Mouse (Mus musculus) right cerebral cortex, postnatal 36 days (tissue): ENCODE measurements at regions not wholly inside any gene's neighbourhood (a gene's known extent, or its start where the extent isn't known, plus 50 kb on each side); places are given as distances from the start of the nearest gene placed in this dataset.

Experiments used
- DNase-seq, 2 experiments: peaks; one replicate each; pipeline ENCODE4 v3.0.0; 2022; ENCODE audit warnings: low spot score in 2 of 2, mixed read lengths in 1 of 2

GRCm38 (mm10) chr6:103312149-103312548 lies 198.2 kb upstream of the Chl1 start:
- no peak for DNase-seq

- DNase-seq, result no peak
These were observed 197.5 kb upstream of the Chl1 start for GRCm38 (mm10) chr6:103312935-103313334.

- no peak for DNase-seq
These were observed 192.3 kb upstream of the Chl1 start for GRCm38 (mm10) chr6:103318081-103318480.

DNA sequence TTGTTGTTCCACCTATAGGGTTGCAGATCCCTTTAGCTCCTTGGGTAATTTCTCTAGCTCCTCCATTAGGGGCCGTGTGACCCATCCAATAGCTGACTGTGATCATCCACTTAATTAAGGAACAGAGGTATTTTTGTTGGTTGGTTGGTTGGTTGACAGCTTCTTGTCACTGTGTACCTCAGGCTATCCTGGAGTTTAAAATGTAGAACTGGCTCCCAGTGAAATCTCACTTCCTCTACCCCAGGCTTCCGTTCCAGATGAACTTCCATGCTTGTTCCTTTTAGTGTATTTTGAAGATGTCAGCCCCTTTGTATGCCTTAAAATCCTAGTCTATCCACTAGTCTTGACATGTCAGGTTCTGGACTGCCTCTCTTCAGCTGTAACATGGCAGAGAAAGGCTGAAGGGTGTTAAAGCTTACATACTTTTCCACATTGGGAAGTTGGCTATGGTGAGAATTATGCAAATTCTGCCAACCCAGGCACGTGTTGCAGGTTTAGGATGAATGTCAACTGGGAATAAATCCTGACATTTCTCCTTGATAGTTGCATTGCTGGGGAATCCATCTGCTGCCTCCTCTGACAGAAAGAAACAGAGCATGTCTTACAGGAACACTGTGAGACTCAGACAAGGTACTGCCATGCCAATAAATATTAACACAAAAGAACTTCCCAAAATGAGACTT lies 191.6 kb upstream of the Chl1 start:
- no peak for DNase-seq

DNA sequence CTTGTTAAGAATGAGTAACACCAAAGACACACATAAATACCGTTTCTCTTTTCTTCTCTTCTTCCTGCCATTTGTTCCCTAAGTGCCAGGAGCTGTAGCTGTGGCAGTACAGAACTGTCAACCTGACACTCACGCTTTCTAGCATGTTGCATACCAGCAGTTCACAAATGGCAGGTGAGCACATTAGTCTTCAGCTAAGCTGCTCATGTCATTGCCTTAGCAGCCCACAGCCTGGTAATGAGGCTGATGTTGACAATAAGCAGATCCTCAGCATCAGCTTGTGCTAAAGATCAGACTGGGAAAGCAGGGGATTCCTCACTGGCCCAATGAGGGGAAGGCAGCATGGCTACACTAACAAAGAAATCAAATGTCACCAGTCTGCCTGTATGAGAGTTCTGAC lies 190.4 kb upstream of the Chl1 start:
- no peak for DNase-seq

DNA sequence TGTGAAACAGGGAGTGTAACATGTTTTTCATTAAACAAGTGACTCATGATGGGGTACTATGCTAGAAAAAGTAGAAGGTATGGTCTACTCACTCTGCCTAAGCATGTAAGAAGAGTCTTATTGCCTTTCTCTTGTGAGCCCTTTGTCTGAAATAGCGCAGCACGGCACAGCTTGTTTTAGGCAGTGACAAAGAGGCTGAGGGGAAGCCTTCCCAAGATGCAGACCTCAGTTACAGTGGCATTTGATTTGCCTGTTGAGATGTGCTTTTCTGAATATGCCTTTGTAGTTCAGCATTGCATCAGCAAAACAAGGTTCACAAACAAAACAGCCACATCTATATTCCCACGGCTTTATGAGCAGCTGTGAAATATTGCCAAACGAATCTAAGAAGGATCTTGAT lies 189.8 kb upstream of the Chl1 start:
- DNase-seq, result no peak

DNA sequence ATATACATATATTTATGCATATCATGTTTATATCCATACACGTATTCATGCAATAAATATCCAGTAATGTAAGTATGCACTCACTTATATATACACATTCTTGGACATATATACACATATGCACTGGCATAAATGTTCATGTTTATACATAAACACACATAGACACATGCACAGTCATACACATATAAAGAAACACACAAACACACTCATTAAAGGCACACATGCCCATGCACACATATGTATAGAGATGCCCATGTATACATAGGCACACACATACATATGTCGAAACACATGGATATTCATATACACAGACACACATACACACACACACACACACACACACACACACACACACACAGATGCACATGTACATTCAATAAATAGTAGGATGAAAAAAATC lies 189.3 kb upstream of the Chl1 start:
- DNase-seq, result no peak

- no peak for DNase-seq
These were observed 187.9 kb upstream of the Chl1 start for GRCm38 (mm10) chr6:103322442-103322841.

- DNase-seq, result no peak
These were observed 174.7 kb upstream of the Chl1 start for GRCm38 (mm10) chr6:103335683-103336082.

DNA sequence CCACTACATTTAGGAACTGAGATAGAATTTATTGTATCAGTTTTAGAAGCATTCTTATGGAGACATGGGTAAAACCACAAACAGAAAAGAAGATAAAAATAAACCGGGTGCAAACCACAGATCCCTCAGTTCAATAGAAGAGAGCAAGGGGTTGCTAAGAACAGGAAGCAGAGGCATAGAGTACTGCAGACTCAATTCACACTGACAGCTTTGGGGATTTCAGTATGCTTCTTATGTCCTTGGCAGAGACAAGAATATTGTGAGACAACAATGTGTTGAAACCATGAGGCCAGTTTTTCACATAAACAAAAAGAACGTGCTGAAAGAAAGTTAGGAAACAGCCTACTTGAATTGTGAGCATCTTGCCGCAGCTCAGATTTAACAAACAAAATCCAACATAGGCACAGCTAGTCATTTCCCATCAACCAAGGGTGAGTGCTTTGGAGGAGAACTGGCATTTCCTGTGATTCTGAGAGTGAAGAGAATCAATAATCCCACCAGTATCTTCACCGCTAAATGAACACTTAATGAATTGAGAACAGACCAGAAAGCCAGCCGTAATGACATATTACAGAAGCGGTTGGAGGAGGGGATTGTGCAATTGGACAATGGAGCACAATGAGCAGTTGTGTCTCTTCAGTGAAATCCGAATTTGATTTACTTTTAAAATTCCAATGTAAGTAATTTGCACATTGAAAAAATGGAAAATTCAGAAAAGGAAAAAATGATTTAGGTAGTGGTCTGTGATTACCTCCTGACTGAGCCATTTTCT lies 170.2 kb upstream of the Chl1 start:
- DNase-seq, result no peak

- no peak for DNase-seq
These were observed 166.9 kb upstream of the Chl1 start for GRCm38 (mm10) chr6:103343515-103343914.

GRCm38 (mm10) chr6:103344413-103344812 lies 166.0 kb upstream of the Chl1 start:
- DNase-seq, result no peak

- DNase-seq, result no peak
These were observed 165.2 kb upstream of the Chl1 start for GRCm38 (mm10) chr6:103345195-103345594.

- DNase-seq, result peak in 1 of 2 experiments; percentile 4
These were observed 157.8 kb upstream of the Chl1 start for GRCm38 (mm10) chr6:103352405-103353124.

GRCm38 (mm10) chr6:103353346-103353745 lies 157.0 kb upstream of the Chl1 start:
- no peak for DNase-seq

- DNase-seq, result no peak
These were observed 143.4 kb upstream of the Chl1 start for GRCm38 (mm10) chr6:103366782-103367491.

GRCm38 (mm10) chr6:103374956-103375355 lies 135.4 kb upstream of the Chl1 start:
- no peak for DNase-seq

- no peak for DNase-seq
These were observed 133.1 kb upstream of the Chl1 start for GRCm38 (mm10) chr6:103377277-103377676.

DNA sequence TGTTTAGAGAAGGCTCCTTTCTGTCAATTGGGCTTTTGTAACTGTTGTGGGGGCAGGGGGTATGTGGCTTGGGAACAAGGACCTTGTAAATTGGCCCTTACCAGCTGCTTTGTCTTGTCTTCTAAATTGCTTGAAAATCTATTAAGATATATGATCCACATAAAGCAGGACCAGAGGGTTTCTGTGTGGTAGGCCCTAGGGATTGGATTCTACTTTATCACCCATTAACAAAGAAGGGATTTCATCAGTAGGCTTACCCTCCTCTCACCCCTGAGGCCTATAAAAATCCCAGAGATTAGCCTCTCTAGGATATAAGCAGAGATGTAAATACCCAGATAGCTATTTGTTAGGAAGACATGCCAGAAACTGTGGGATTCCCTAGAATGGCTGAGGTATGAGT lies 132.3 kb upstream of the Chl1 start:
- DNase-seq, result no peak

GRCm38 (mm10) chr6:103381030-103381429 lies 129.4 kb upstream of the Chl1 start:
- DNase-seq, result no peak

- no peak for DNase-seq
These were observed 128.5 kb upstream of the Chl1 start for GRCm38 (mm10) chr6:103381930-103382329.

- DNase-seq, result no peak
These were observed 123.8 kb upstream of the Chl1 start for GRCm38 (mm10) chr6:103386591-103386990.
